Mouse (Mus musculus): ENCODE measurements around the gene Crtc2.

The Crtc2 gene

GRCm38 (mm10) chr3:90253653-90254418 is at the start of gene Crtc2:
Gene Crtc2 (plus strand): TSS chr3:90254163.
- DNase-seq (ENCODE audit: low read depth, low spot score), result peak; percentile 100

- no peak for DNase-seq (ENCODE audit: low read depth, low spot score)
Observed at GRCm38 (mm10) chr3:90204582-90204981, 49.4 kb upstream of the Crtc2 start.

GRCm38 (mm10) chr3:90208662-90209061 is 45.3 kb upstream of the Crtc2 start:
- DNase-seq (ENCODE audit: low read depth, low spot score), result no peak

- DNase-seq (ENCODE audit: low read depth, low spot score), result no peak
Observed at GRCm38 (mm10) chr3:90209908-90210566, 43.9 kb upstream of the Crtc2 start.

GRCm38 (mm10) chr3:90211475-90212398 is 42.2 kb upstream of the Crtc2 start:
- no peak for DNase-seq (ENCODE audit: low read depth, low spot score)

GRCm38 (mm10) chr3:90212723-90213122 is 41.2 kb upstream of the Crtc2 start:
- DNase-seq (ENCODE audit: low read depth, low spot score), result no peak

GRCm38 (mm10) chr3:90213377-90213866 is 40.5 kb upstream of the Crtc2 start, which contains the start of the genes Rps27 and Rab13:
Gene Rps27 (minus strand): TSS chr3:90213651.
Gene Rab13 (plus strand): TSS chr3:90213695.
- DNase-seq (ENCODE audit: low read depth, low spot score), result peak; percentile 99

GRCm38 (mm10) chr3:90213956-90214684 is 39.8 kb upstream of the Crtc2 start:
- peak; percentile 58 for DNase-seq (ENCODE audit: low read depth, low spot score)

- no peak for DNase-seq (ENCODE audit: low read depth, low spot score)
Observed at GRCm38 (mm10) chr3:90215825-90216380, 38.1 kb upstream of the Crtc2 start.

- DNase-seq (ENCODE audit: low read depth, low spot score), result peak; percentile 85
Observed at GRCm38 (mm10) chr3:90220088-90220487, 33.9 kb upstream of the Crtc2 start.

- peak; percentile 41 for DNase-seq (ENCODE audit: low read depth, low spot score)
Observed at GRCm38 (mm10) chr3:90220531-90220951, 33.4 kb upstream of the Crtc2 start.

- no peak for DNase-seq (ENCODE audit: low read depth, low spot score)
Observed at GRCm38 (mm10) chr3:90221123-90221522, 32.8 kb upstream of the Crtc2 start.

GRCm38 (mm10) chr3:90222455-90222854 is 31.5 kb upstream of the Crtc2 start:
- DNase-seq (ENCODE audit: low read depth, low spot score), result no peak

- DNase-seq (ENCODE audit: low read depth, low spot score), result no peak
Observed at GRCm38 (mm10) chr3:90222941-90223340, 31.0 kb upstream of the Crtc2 start.

GRCm38 (mm10) chr3:90224331-90224730 is 29.6 kb upstream of the Crtc2 start:
- no peak for DNase-seq (ENCODE audit: low read depth, low spot score)

- DNase-seq (ENCODE audit: low read depth, low spot score), result no peak
Observed at GRCm38 (mm10) chr3:90231075-90231474, 22.9 kb upstream of the Crtc2 start.

- DNase-seq (ENCODE audit: low read depth, low spot score), result peak; percentile 99
Observed at GRCm38 (mm10) chr3:90231507-90232333, 22.2 kb upstream of the Crtc2 start, which contains the start of gene Jtb. Gene Jtb (plus strand): TSS chr3:90231597.

GRCm38 (mm10) chr3:90241251-90241650 is 12.7 kb upstream of the Crtc2 start:
- DNase-seq (ENCODE audit: low read depth, low spot score), result no peak

- DNase-seq (ENCODE audit: low read depth, low spot score), result no peak
Observed at GRCm38 (mm10) chr3:90241669-90242358, 12.1 kb upstream of the Crtc2 start.
